Mouse (Mus musculus): ENCODE measurements around the gene Hnrnpr. TPM values are rescaled to one million over a fixed set of nuclear protein-coding genes. Genes with fewer than 3 reads are reported as not detected.

The Hnrnpr gene
- polyA plus RNA-seq, 1 experiment from 2014 or later, result 196 TPM

GRCm38 (mm10) chr4:136337129-136337528, 26.4 kb downstream of the Hnrnpr start:
- Histone ChIP-seq H3K4me1 (ENCODE audit: control insufficient read depth, insufficient read depth, low read length) (no peaks in the 10 kb centered on the region), H3K27me3 (ENCODE audit: control insufficient read depth, insufficient read depth, low read length) (no peaks in the 10 kb centered on the region), H3K9me3 (ENCODE audit: control insufficient read depth, low read length) (no peaks in the 10 kb centered on the region), H3K27ac (replicated peaks; ENCODE audit: low read depth, low read length) (no peak overlapping the region), H3K36me3 (ENCODE audit: control insufficient read depth, insufficient read depth, low read length) (peaks cover 18% of the 10 kb centered on the region; the same call in 1 of the 2 replicates), H3K9ac (ENCODE audit: low read length) (no peak overlapping the region), H3K4me2 (ENCODE audit: low read depth, severe bottlenecking) (no peak overlapping the region), H3K4me3 (ENCODE audit: low read depth, low read length) (no peak overlapping the region)
- WGBS, result 69% methylated on average over 4 of the region's 4 CpGs
- ATAC-seq (ENCODE audit: insufficient number of reproducible peaks, low FRiP score, low TSS enrichment, low read depth) (no peak), DNase-seq (ENCODE audit: low spot score) (no peak)

- Histone ChIP-seq H3K36me3 (ENCODE audit: control insufficient read depth, insufficient read depth, low read length) (peaks cover 12% of the 10 kb centered on the region), H3K9ac (ENCODE audit: low read length) (no peak overlapping the region), H3K4me3 (ENCODE audit: low read depth, low read length) (no peak overlapping the region), H3K4me2 (ENCODE audit: low read depth, severe bottlenecking) (no peak overlapping the region), H3K4me1 (ENCODE audit: control insufficient read depth, insufficient read depth, low read length) (no peaks in the 10 kb centered on the region), H3K27me3 (ENCODE audit: control insufficient read depth, insufficient read depth, low read length) (no peaks in the 10 kb centered on the region), H3K27ac (replicated peaks; ENCODE audit: low read depth, low read length) (no peak overlapping the region), H3K9me3 (ENCODE audit: control insufficient read depth, low read length) (no peaks in the 10 kb centered on the region)
- DNase-seq (ENCODE audit: low spot score) (no peak), ATAC-seq (ENCODE audit: insufficient number of reproducible peaks, low FRiP score, low TSS enrichment, low read depth) (no peak)
- 94% methylated on average over 6 of the region's 6 CpGs for WGBS
Observed at GRCm38 (mm10) chr4:136349616-136350015, 38.9 kb downstream of the Hnrnpr start.

DNA sequence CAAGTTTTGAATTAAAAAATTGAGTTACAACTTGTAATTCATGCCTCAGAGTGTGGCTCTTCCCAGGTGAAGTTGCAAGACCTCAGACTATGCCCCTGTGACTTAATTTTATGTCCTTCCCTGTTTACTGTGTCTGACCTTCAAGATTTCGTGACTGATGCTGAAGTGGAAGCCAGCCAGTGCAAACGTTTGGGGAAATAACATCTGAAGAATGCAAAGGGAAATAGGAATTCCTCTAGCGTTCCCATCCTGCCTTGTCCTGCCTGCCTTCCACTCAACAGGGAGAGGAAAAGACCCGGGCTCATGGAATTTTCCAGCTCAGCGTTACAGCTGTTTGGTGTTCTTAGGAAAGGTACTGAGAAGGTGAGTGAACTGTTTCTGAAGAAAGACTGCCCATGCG, 46.3 kb downstream of the Hnrnpr start:
- Histone ChIP-seq H3K9me3 (ENCODE audit: control insufficient read depth, low read length) (no peaks in the 10 kb centered on the region), H3K27ac (replicated peaks; ENCODE audit: low read depth, low read length) (no peak overlapping the region)
- WGBS, result 85% methylated on average over 6 of the region's 6 CpGs

DNA sequence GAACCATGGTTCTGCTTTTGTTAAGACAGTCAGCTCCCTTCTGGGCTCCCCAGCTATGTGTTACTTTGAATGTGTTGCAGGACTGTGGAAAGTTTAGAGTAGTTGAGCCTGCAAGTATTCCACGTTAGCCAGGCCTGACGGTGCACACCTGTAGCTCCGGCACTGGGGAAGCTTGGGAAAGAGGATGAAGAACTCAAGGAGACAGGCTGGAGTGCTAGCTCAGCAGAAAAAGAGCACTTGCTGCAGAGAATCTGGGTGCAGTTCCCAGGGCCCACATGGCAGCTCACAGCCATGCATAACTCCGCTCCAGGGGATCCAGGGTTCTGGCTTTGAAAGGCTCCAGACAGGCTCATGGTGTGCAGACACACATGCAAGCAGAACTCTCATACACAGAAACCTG, 46.7 kb downstream of the Hnrnpr start:
- Histone ChIP-seq H3K36me3 (ENCODE audit: control insufficient read depth, insufficient read depth, low read length) (peaks cover 16% of the 10 kb centered on the region), H3K9me3 (ENCODE audit: control insufficient read depth, low read length) (no peaks in the 10 kb centered on the region), H3K4me2 (ENCODE audit: low read depth, severe bottlenecking) (no peak overlapping the region), H3K27ac (replicated peaks; ENCODE audit: low read depth, low read length) (no peak overlapping the region), H3K27me3 (ENCODE audit: control insufficient read depth, insufficient read depth, low read length) (no peaks in the 10 kb centered on the region), H3K4me1 (ENCODE audit: control insufficient read depth, insufficient read depth, low read length) (no peaks in the 10 kb centered on the region), H3K4me3 (ENCODE audit: low read depth, low read length) (no peak overlapping the region), H3K9ac (ENCODE audit: low read length) (no peak overlapping the region)
- 98% methylated on average over 4 of the region's 4 CpGs for WGBS
- ATAC-seq (ENCODE audit: insufficient number of reproducible peaks, low FRiP score, low TSS enrichment, low read depth) (no peak), DNase-seq (ENCODE audit: low spot score) (no peak)

More for the DNA sequence above, 46.3 kb downstream of the Hnrnpr start:
- Histone ChIP-seq H3K36me3 (ENCODE audit: control insufficient read depth, insufficient read depth, low read length) (peaks cover 16% of the 10 kb centered on the region), H3K4me1 (ENCODE audit: control insufficient read depth, insufficient read depth, low read length) (no peaks in the 10 kb centered on the region), H3K4me3 (ENCODE audit: low read depth, low read length) (no peak overlapping the region), H3K9ac (ENCODE audit: low read length) (no peak overlapping the region), H3K4me2 (ENCODE audit: low read depth, severe bottlenecking) (no peak overlapping the region), H3K27me3 (ENCODE audit: control insufficient read depth, insufficient read depth, low read length) (no peaks in the 10 kb centered on the region)
- ATAC-seq (ENCODE audit: insufficient number of reproducible peaks, low FRiP score, low TSS enrichment, low read depth) (no peak), DNase-seq (ENCODE audit: low spot score) (no peak)

DNA sequence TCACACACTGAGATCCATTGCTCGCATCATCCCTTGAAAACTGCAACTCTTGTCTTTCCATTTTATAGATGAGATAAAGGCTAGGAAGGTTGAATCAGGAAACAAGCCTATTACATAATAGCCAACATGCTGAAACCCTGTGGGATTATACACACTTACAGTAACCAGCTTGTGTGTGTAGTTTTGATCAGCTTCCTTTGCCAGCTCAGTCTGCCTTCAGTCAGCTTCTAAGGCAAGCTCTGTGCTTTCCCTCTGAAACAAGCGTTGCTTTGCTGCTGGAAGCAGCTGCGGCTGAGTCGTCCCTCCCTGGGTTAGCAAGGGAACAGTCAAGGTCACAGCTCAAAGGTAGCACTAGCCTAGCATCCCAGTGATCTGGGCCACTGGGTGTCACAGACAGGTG, 57.1 kb downstream of the Hnrnpr start:
- Histone ChIP-seq H3K4me2 (ENCODE audit: low read depth, severe bottlenecking) (no peak overlapping the region), H3K9me3 (ENCODE audit: control insufficient read depth, low read length) (no peaks in the 10 kb centered on the region), H3K4me1 (ENCODE audit: control insufficient read depth, insufficient read depth, low read length) (no peaks in the 10 kb centered on the region), H3K9ac (ENCODE audit: low read length) (no peak overlapping the region), H3K27ac (replicated peaks; ENCODE audit: low read depth, low read length) (no peak overlapping the region), H3K27me3 (ENCODE audit: control insufficient read depth, insufficient read depth, low read length) (no peaks in the 10 kb centered on the region), H3K36me3 (ENCODE audit: control insufficient read depth, insufficient read depth, low read length) (no peaks in the 10 kb centered on the region), H3K4me3 (ENCODE audit: low read depth, low read length) (no peak overlapping the region)
- ATAC-seq (ENCODE audit: insufficient number of reproducible peaks, low FRiP score, low TSS enrichment, low read depth) (no peak), DNase-seq (ENCODE audit: low spot score) (no peak)
- WGBS, result 71% methylated on average over 4 of the region's 4 CpGs

- H3K4me1 ChIP-seq (ENCODE audit: control insufficient read depth, insufficient read depth, low read length), result no peaks in the 10 kb centered on the region
- WGBS, result 6% methylated on average over 3 of the region's 3 CpGs
- no peak overlapping the region for H3K9ac ChIP-seq (ENCODE audit: low read length)
- no peaks in the 10 kb centered on the region for H3K36me3 ChIP-seq (ENCODE audit: control insufficient read depth, insufficient read depth, low read length)
- H3K4me3 ChIP-seq (ENCODE audit: low read depth, low read length), result no peak overlapping the region
- H3K4me2 ChIP-seq (ENCODE audit: low read depth, severe bottlenecking), result no peak overlapping the region
- DNase-seq (ENCODE audit: low spot score) (peak; percentile 70), ATAC-seq (ENCODE audit: insufficient number of reproducible peaks, low FRiP score, low TSS enrichment, low read depth) (no peak)
- H3K9me3 ChIP-seq (ENCODE audit: control insufficient read depth, low read length), result no peaks in the 10 kb centered on the region
- no peaks in the 10 kb centered on the region for H3K27me3 ChIP-seq (ENCODE audit: control insufficient read depth, insufficient read depth, low read length)
- H3K27ac ChIP-seq (replicated peaks; ENCODE audit: low read depth, low read length), result no peak overlapping the region
Observed at GRCm38 (mm10) chr4:136369727-136370126, 59.0 kb downstream of the Hnrnpr start.

- ATAC-seq (ENCODE audit: insufficient number of reproducible peaks, low FRiP score, low TSS enrichment, low read depth), result no peak
- no peaks in the 10 kb centered on the region for H3K9me3 ChIP-seq (ENCODE audit: control insufficient read depth, low read length)
- no peak overlapping the region for H3K4me2 ChIP-seq (ENCODE audit: low read depth, severe bottlenecking)
- no peak overlapping the region for H3K9ac ChIP-seq (ENCODE audit: low read length)
- no peaks in the 10 kb centered on the region for H3K27me3 ChIP-seq (ENCODE audit: control insufficient read depth, insufficient read depth, low read length)
- no peaks in the 10 kb centered on the region for H3K36me3 ChIP-seq (ENCODE audit: control insufficient read depth, insufficient read depth, low read length)
- no peaks in the 10 kb centered on the region for H3K4me1 ChIP-seq (ENCODE audit: control insufficient read depth, insufficient read depth, low read length)
- no peak overlapping the region for H3K27ac ChIP-seq (replicated peaks; ENCODE audit: low read depth, low read length)
- WGBS, result 73% methylated on average over 14 of the region's 14 CpGs
- no peak for DNase-seq (ENCODE audit: low spot score)
- H3K4me3 ChIP-seq (ENCODE audit: low read depth, low read length), result no peak overlapping the region
Observed at GRCm38 (mm10) chr4:136373494-136374181, 62.9 kb downstream of the Hnrnpr start.

DNA sequence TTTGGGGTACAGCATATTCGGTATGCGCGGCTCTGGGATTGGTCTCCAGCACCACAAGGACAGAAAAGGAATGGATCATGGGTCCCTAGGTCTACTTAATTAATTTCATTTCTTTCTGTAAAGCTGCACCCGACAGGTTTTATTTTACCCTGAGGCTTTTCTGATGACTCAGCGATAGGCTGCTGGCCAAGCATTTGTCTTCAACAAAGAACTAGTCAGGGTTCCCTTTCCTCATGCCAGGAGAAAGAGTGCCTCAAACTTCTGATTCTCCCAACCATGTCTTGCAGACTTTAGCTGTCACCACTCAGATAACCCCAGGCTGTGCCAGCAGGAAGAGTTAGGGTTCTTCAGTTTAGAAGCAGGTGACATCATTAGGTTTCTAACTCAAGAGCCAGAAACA, 66.3 kb downstream of the Hnrnpr start:
- no peak overlapping the region for H3K27ac ChIP-seq (replicated peaks; ENCODE audit: low read depth, low read length)
- WGBS, result 89% methylated on average over 5 of the region's 5 CpGs
- no peaks in the 10 kb centered on the region for H3K4me1 ChIP-seq (ENCODE audit: control insufficient read depth, insufficient read depth, low read length)
- H3K36me3 ChIP-seq (ENCODE audit: control insufficient read depth, insufficient read depth, low read length), result no peaks in the 10 kb centered on the region
- H3K4me3 ChIP-seq (ENCODE audit: low read depth, low read length), result no peak overlapping the region
- no peaks in the 10 kb centered on the region for H3K9me3 ChIP-seq (ENCODE audit: control insufficient read depth, low read length)
- ATAC-seq (ENCODE audit: insufficient number of reproducible peaks, low FRiP score, low TSS enrichment, low read depth) (no peak), DNase-seq (ENCODE audit: low spot score) (no peak)
- no peak overlapping the region for H3K4me2 ChIP-seq (ENCODE audit: low read depth, severe bottlenecking)
- H3K27me3 ChIP-seq (ENCODE audit: control insufficient read depth, insufficient read depth, low read length), result no peaks in the 10 kb centered on the region
- H3K9ac ChIP-seq (ENCODE audit: low read length), result no peak overlapping the region

GRCm38 (mm10) chr4:136383052-136383451, 72.3 kb downstream of the Hnrnpr start:
- DNase-seq (ENCODE audit: low spot score) (no peak), ATAC-seq (ENCODE audit: insufficient number of reproducible peaks, low FRiP score, low TSS enrichment, low read depth) (no peak)
- H3K9me3 ChIP-seq (ENCODE audit: control insufficient read depth, low read length), result no peaks in the 10 kb centered on the region
- no peak overlapping the region for H3K4me3 ChIP-seq (ENCODE audit: low read depth, low read length)
- H3K4me2 ChIP-seq (ENCODE audit: low read depth, severe bottlenecking), result no peak overlapping the region
- no peaks in the 10 kb centered on the region for H3K27me3 ChIP-seq (ENCODE audit: control insufficient read depth, insufficient read depth, low read length)
- H3K36me3 ChIP-seq (ENCODE audit: control insufficient read depth, insufficient read depth, low read length), result no peaks in the 10 kb centered on the region
- no peaks in the 10 kb centered on the region for H3K4me1 ChIP-seq (ENCODE audit: control insufficient read depth, insufficient read depth, low read length)
- no peak overlapping the region for H3K27ac ChIP-seq (replicated peaks; ENCODE audit: low read depth, low read length)
- no peak overlapping the region for H3K9ac ChIP-seq (ENCODE audit: low read length)
- 83% methylated on average over 5 of the region's 5 CpGs for WGBS

Measured in limb, embryonic 11.5 days (tissue).